Mouse (Mus musculus) G1E (cell line): ENCODE measurements around the gene Fbf1.

Experiments used
- CTCF ChIP-seq: IDR thresholded peaks from 2 replicates; pipeline ENCODE4 v1.5.1; 2012; ENCODE audit warnings: low read depth, low read length, inconsistent platforms, mixed read lengths
- GATA1 ChIP-seq: IDR thresholded peaks from 2 replicates; pipeline ENCODE4 v1.6.1; 2012; ENCODE audit warnings: borderline replicate concordance, low read length, inconsistent platforms, mixed read lengths
- GATA2 ChIP-seq: IDR thresholded peaks from 2 replicates; pipeline ENCODE4 v1.6.1; 2012; ENCODE audit warnings: low read depth, low read length, inconsistent platforms, borderline replicate concordance
- POLR2AphosphoS5 ChIP-seq: IDR thresholded peaks from 2 replicates; pipeline ENCODE4 v1.6.1; 2012; ENCODE audit warnings: low read depth, low read length, inconsistent platforms; ENCODE audit not compliant: insufficient replicate concordance
- TAL1 ChIP-seq: conservative IDR thresholded peaks from 2 replicates; pipeline ENCODE4 v1.6.1; 2012; ENCODE audit warnings: low read depth, low read length, inconsistent platforms, mixed read lengths

- TF ChIP-seq CTCF (no peak), TAL1 (no peak), GATA1 (no peak), POLR2AphosphoS5 (no peak), GATA2 (no peak)
Measured at GRCm38 (mm10) chr11:116198132-116198531, 30.2 kb upstream of the Fbf1 start.
